Mouse (Mus musculus): ENCODE data around the gene Slc6a6. TPM values are rescaled to one million over a fixed set of nuclear protein-coding genes. Genes with fewer than 3 reads are reported as not detected.

The Slc6a6 gene
- total RNA-seq, 2 experiments from 2014 or later: 117 to 145 TPM

Other genes with a start within 250 kb of the Slc6a6 start
- 10 to 100 TPM; 12.9 to 15.1 TPM for gene Chchd4, start 210.5 kb upstream of the Slc6a6 start, total RNA-seq (2021)
- 10 to 100 TPM; 24.3 to 24.9 TPM for gene Tmem43, start 210.3 kb upstream of the Slc6a6 start, total RNA-seq (2021)
- 10 to 100 TPM; 10.4 to 10.9 TPM for gene Xpc, start 168.2 kb upstream of the Slc6a6 start, total RNA-seq (2021)
- 10 to 100 TPM; 47.8 to 58.0 TPM for gene Lsm3, start 168.1 kb upstream of the Slc6a6 start, total RNA-seq (2021)
- gene Grip2, start 143.2 kb downstream of the Slc6a6 start, total RNA-seq (2021): 10 to 100 TPM; 12.0 to 12.5 TPM
- gene Ccdc174, start 194.0 kb downstream of the Slc6a6 start, total RNA-seq (2021): 10 to 100 TPM; 10.1 to 10.9 TPM
- gene 4930590J08Rik, start 218.8 kb downstream of the Slc6a6 start, total RNA-seq (2021): under 1 TPM; 0.76 to 0.93 TPM